Mouse (Mus musculus): ENCODE data around the gene Srp68.

- TF ChIP-seq CTCF (conservative IDR thresholded peaks at IDR 0.05; ENCODE audit: insufficient read depth, insufficient read length, low read depth, low read length) = no peak
- no peak for TF ChIP-seq POLR2A (IDR thresholded peaks at IDR 0.05; ENCODE audit: low read depth, low read length)
Measured at GRCm38 (mm10) chr11:116281671-116282070, 7.7 kb upstream of the Srp68 start.
